Mouse (Mus musculus) spleen, postnatal 14 days (tissue): ENCODE data around the gene Olfr364-ps1.

ENCODE experiments used
- DNase-seq, 2 experiments: peaks; one replicate each; pipeline ENCODE4 v3.0.0; 2021 to 2022; ENCODE audit warnings: low spot score in 2 of 2

The Olfr364-ps1 gene

GRCm38 (mm10) chr2:37139022-37139421, at the start of gene Olfr364-ps1:
Olfr364-ps1 (plus strand) TSS chr2:37139322.
- DNase-seq: no peak

GRCm38 (mm10) chr2:37117810-37118209, 21.3 kb upstream of the Olfr364-ps1 start, which contains the start of gene Olfr362:
Olfr362 (minus strand) TSS chr2:37117910.
- no peak for DNase-seq

GRCm38 (mm10) chr2:37187898-37188297, 48.8 kb downstream of the Olfr364-ps1 start, which contains the start of gene Olfr365:
Olfr365 (plus strand) TSS chr2:37188198.
- no peak for DNase-seq
